Mouse (Mus musculus) spleen, adult 2 months (tissue): Measurements from ENCODE around the gene Vmn1r39.

Experiments used
- CTCF ChIP-seq: fragments of 200-500 bp; IDR thresholded peaks from 2 replicates; pipeline ENCODE4 v1.5.1; 2011; ENCODE audit warnings: mild to moderate bottlenecking, inconsistent platforms; ENCODE audit not compliant: insufficient read depth, insufficient read length, insufficient replicate concordance; ENCODE audit errors: extremely low read depth
- POLR2A ChIP-seq: fragments of 200-500 bp; IDR thresholded peaks from 2 replicates; pipeline ENCODE4 v1.6.1; 2011; ENCODE audit warnings: low read depth, low read length, inconsistent platforms

DNA sequence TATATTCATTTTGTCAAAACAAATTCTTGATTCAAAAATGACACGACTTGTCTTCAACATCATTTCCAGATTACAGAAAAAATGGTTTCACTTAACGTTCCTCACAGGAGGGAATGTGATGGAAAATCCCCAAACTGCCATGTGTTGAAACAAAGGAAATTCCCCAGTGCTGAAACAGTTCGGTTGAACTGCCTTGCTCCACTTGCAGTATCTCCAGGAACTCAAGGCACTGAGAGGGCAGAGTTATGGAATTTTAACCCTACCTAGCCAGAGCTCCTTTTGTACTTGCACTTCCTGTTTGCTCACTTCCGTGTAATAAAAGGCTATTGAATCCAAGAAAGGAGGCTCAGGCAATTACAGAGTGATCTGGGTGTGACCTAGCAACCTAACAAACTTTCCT is 38.5 kb upstream of the Vmn1r39 start:
- no peak for TF ChIP-seq POLR2A
- TF ChIP-seq CTCF: no peak
